Comparison of ENCODE assay signal across 30 mouse cellular contexts in the genomic region with DNA sequence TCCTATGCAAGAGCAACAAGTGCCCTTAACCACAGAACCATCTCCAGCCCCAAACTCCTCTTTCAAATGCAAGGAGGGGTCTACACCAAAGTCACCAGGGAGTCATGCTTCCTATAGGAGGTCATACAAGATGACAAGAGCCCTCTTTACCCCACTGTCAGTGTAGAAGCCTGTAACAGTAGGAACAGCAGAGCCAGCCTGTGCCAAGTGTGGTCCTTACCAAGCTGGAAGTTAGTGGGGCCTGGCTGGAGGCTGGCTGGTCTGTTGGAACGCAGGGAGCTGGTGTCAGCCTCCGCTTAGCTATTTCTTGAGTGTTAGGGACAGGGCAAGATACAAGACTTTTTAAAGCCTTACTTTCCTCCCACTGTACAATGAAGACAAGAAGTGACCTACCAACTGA. TPM values are rescaled to one million over a fixed set of nuclear protein-coding genes. Genes with fewer than 3 reads are reported as not detected.
DNase-seq lines count a peak whose midpoint lies in the region; ATAC-seq lines count a peak whose summit lies in the region.
"Had no signal": no experiment of that assay in that cellular context is flagged by ENCODE, and none has a peak within 500 bp of the region (broad histone marks: within the 10 kb centered on the region; RNA-seq: fewer than 3 reads in every experiment).

No protein-coding gene starts in this region.

- peak; percentile 32 for DNase-seq in forebrain, embryonic 11.5 days (ENCODE audit: low spot score)
- no peak for DNase-seq in heart, postnatal 4 days
- peak; percentile 47 for DNase-seq in intestine, embryonic 14.5 days (ENCODE audit: low spot score)
- DNase-seq in yolk sac, embryonic 10.5 days (ENCODE audit: low spot score), result no peak
- DNase-seq: adrenal gland, postnatal 10 days; adrenal gland, postnatal 36 days; B cell, adult 2 months; cerebellum, adult 18-20 months; cerebellum, adult 9-10 months; cerebellum, postnatal 14 days; gastrocnemius, postnatal 25 days; heart, postnatal 10 days; kidney, adult 11 months; kidney, adult 8-10 months had no signal

- no peaks in the 10 kb centered on the region for H3K4me1 ChIP-seq in forebrain, embryonic 11.5 days (replicated peaks; ENCODE audit: control insufficient read depth, insufficient read depth, low read length)
- H3K4me1 ChIP-seq in forebrain, embryonic 13.5 days, result 0 out of 2 replicates have a peak, but pooled peaks cover under 1% of the 10 kb centered on the region
- H3K4me1 ChIP-seq in heart, embryonic 13.5 days, result peaks cover 20% of the 10 kb centered on the region
- no peaks in the 10 kb centered on the region for H3K4me1 ChIP-seq in intestine, embryonic 14.5 days (replicated peaks; ENCODE audit: control insufficient read depth, insufficient read depth, low read length)
- H3K4me1 ChIP-seq in intestine, embryonic 16.5 days (ENCODE audit: control insufficient read depth, insufficient read depth, low read length), result 0 out of 2 replicates have a peak, but pooled peaks cover 3% of the 10 kb centered on the region
- H3K4me1 ChIP-seq: embryonic facial prominence, embryonic 12.5 days; hindbrain, embryonic 13.5 days had no signal

- no peak overlapping the region for H3K4me3 ChIP-seq in forebrain, embryonic 11.5 days (ENCODE audit: low read depth, low read length)
- H3K4me3 ChIP-seq in forebrain, embryonic 13.5 days, result no peak overlapping the region
- H3K4me3 ChIP-seq in heart, embryonic 13.5 days, result no peak overlapping the region
- no peak overlapping the region for H3K4me3 ChIP-seq in intestine, embryonic 14.5 days (ENCODE audit: low read depth, low read length)
- no peak overlapping the region for H3K4me3 ChIP-seq in intestine, embryonic 16.5 days (ENCODE audit: low read length)
- H3K4me3 ChIP-seq: embryonic facial prominence, embryonic 12.5 days; embryonic facial prominence, embryonic 15.5 days; hindbrain, embryonic 13.5 days had no signal

- H3K27ac ChIP-seq in forebrain, embryonic 11.5 days (ENCODE audit: low read depth, low read length), result no peak overlapping the region
- H3K27ac ChIP-seq in forebrain, embryonic 13.5 days, result no peak overlapping the region
- H3K27ac ChIP-seq in heart, embryonic 13.5 days (replicated peaks), result 0 out of 2 replicates have a peak overlapping the region, but pooled peaks have one; percentile 15
- no peak overlapping the region for H3K27ac ChIP-seq in intestine, embryonic 14.5 days (ENCODE audit: low read depth)
- no peak overlapping the region for H3K27ac ChIP-seq in intestine, embryonic 16.5 days (ENCODE audit: low read length)
- H3K27ac ChIP-seq: embryonic facial prominence, embryonic 12.5 days; embryonic facial prominence, embryonic 15.5 days; hindbrain, embryonic 13.5 days; hindbrain, postnatal 0 days had no signal

- H3K9me3 ChIP-seq in forebrain, embryonic 11.5 days (ENCODE audit: control insufficient read depth, low read length), result no peaks in the 10 kb centered on the region
- H3K9me3 ChIP-seq in forebrain, embryonic 13.5 days (replicated peaks), result no peaks in the 10 kb centered on the region; the same call in 1 of the 2 replicates
- H3K9me3 ChIP-seq in heart, embryonic 13.5 days, result peaks cover 9% of the 10 kb centered on the region
- 0 out of 2 replicates have a peak, but pooled peaks cover 3% of the 10 kb centered on the region for H3K9me3 ChIP-seq in intestine, embryonic 14.5 days (ENCODE audit: control insufficient read depth, low read length)
- no peaks in the 10 kb centered on the region for H3K9me3 ChIP-seq in intestine, embryonic 16.5 days (ENCODE audit: control insufficient read depth, low read length)
- H3K9me3 ChIP-seq: embryonic facial prominence, embryonic 12.5 days; embryonic facial prominence, embryonic 15.5 days; hindbrain, embryonic 13.5 days had no signal

- no peak for ATAC-seq in forebrain, embryonic 11.5 days (replicated peaks; ENCODE audit: low FRiP score)
- ATAC-seq in forebrain, embryonic 13.5 days, result no peak
- no peak for ATAC-seq in heart, embryonic 13.5 days (ENCODE audit: extremely low read depth, insufficient number of reproducible peaks, low FRiP score, low TSS enrichment)
- ATAC-seq in intestine, embryonic 14.5 days (replicated peaks; ENCODE audit: low FRiP score, low TSS enrichment, low read depth), result no peak
- no peak for ATAC-seq in intestine, embryonic 16.5 days
- ATAC-seq: forebrain, embryonic 14.5 days; hindbrain, postnatal 0 days; inflammation-experienced regulatory T-cells, adult 6 months; Patski had no signal

- H3K9ac ChIP-seq in forebrain, embryonic 11.5 days (ENCODE audit: low read length), result no peak overlapping the region
- H3K9ac ChIP-seq in forebrain, embryonic 13.5 days, result no peak overlapping the region
- no peak overlapping the region for H3K9ac ChIP-seq in heart, embryonic 13.5 days
- no peak overlapping the region for H3K9ac ChIP-seq in intestine, embryonic 14.5 days (ENCODE audit: low read length)
- no peak overlapping the region for H3K9ac ChIP-seq in intestine, embryonic 16.5 days (ENCODE audit: low read depth, low read length)
- H3K9ac ChIP-seq: embryonic facial prominence, embryonic 12.5 days; embryonic facial prominence, embryonic 15.5 days; hindbrain, embryonic 13.5 days had no signal

- WGBS in forebrain, embryonic 11.5 days, result 75% methylated on average over 2 of the region's 2 CpGs
- 78% methylated on average over 2 of the region's 2 CpGs for WGBS in forebrain, embryonic 13.5 days
- WGBS in heart, embryonic 13.5 days, result 61% methylated on average over 2 of the region's 2 CpGs
- WGBS in intestine, embryonic 14.5 days, result 73% methylated on average over 2 of the region's 2 CpGs
- 65% methylated on average over 2 of the region's 2 CpGs for WGBS in intestine, embryonic 16.5 days

- peaks cover 48% of the 10 kb centered on the region for H3K27me3 ChIP-seq in forebrain, embryonic 11.5 days (ENCODE audit: control insufficient read depth, insufficient read depth, low read length)
- peaks cover 83% of the 10 kb centered on the region for H3K27me3 ChIP-seq in forebrain, embryonic 13.5 days
- peaks cover 51% of the 10 kb centered on the region for H3K27me3 ChIP-seq in heart, embryonic 13.5 days (replicated peaks)
- H3K27me3 ChIP-seq in intestine, embryonic 14.5 days (replicated peaks; ENCODE audit: control insufficient read depth, insufficient read depth, low read length), result peaks cover 65% of the 10 kb centered on the region
- peaks cover 54% of the 10 kb centered on the region for H3K27me3 ChIP-seq in intestine, embryonic 16.5 days (replicated peaks; ENCODE audit: control insufficient read depth, insufficient read depth, low read length)
- H3K27me3 ChIP-seq: CH12.LX had no signal

- H3K36me3 ChIP-seq in forebrain, embryonic 11.5 days (ENCODE audit: control insufficient read depth, insufficient read depth, low read length), result no peaks in the 10 kb centered on the region
- H3K36me3 ChIP-seq in forebrain, embryonic 13.5 days (ENCODE audit: poor library complexity, severe bottlenecking), result no peaks in the 10 kb centered on the region
- peaks cover 65% of the 10 kb centered on the region for H3K36me3 ChIP-seq in heart, embryonic 13.5 days
- H3K36me3 ChIP-seq in intestine, embryonic 14.5 days (ENCODE audit: control insufficient read depth, insufficient read depth, low read length), result no peaks in the 10 kb centered on the region
- H3K36me3 ChIP-seq in intestine, embryonic 16.5 days (ENCODE audit: control insufficient read depth, insufficient read depth, low read length), result no peaks in the 10 kb centered on the region
- H3K36me3 ChIP-seq: embryonic facial prominence, embryonic 12.5 days; embryonic facial prominence, embryonic 15.5 days; G1E; hindbrain, embryonic 13.5 days had no signal

- no peak overlapping the region for H3K4me2 ChIP-seq in forebrain, embryonic 11.5 days (ENCODE audit: low read depth, low read length, severe bottlenecking)
- H3K4me2 ChIP-seq in forebrain, embryonic 13.5 days, result no peak overlapping the region
- H3K4me2 ChIP-seq in heart, embryonic 13.5 days, result no peak overlapping the region
- H3K4me2 ChIP-seq in intestine, embryonic 14.5 days (ENCODE audit: low read length), result no peak overlapping the region
- H3K4me2 ChIP-seq in intestine, embryonic 16.5 days (ENCODE audit: low read depth, low read length), result no peak overlapping the region
- H3K4me2 ChIP-seq: embryonic facial prominence, embryonic 12.5 days; embryonic facial prominence, embryonic 15.5 days; hindbrain, embryonic 13.5 days had no signal

RNA-seq across cellular contexts. Expression of a gene that starts 11.0 kb away (rescaled TPM):
- not detected in 2 replicates for polyA plus RNA-seq in forebrain, embryonic 11.5 days (2014; fragmentation: Nextera tagmentation; extraction: Ambion mirVana)
- 0.53 TPM in 1 of 2 replicates, not detected in the other for polyA plus RNA-seq in forebrain, embryonic 13.5 days (2015; fragmentation: Nextera tagmentation; extraction: Ambion mirVana)
- 136 and 142 TPM in 2 replicates for polyA plus RNA-seq in heart, embryonic 13.5 days (2015; fragmentation: Nextera tagmentation; extraction: Ambion mirVana)
- total RNA-seq in heart, postnatal 4 days (2021), result 100 to 1,000 TPM; 123 to 128 TPM
- polyA plus RNA-seq in intestine, embryonic 14.5 days (2014; fragmentation: Nextera tagmentation; extraction: Ambion mirVana), result 0.11 TPM in 1 of 2 replicates, not detected in the other
- 0.09 TPM in 1 of 2 replicates, not detected in the other for polyA plus RNA-seq in intestine, embryonic 16.5 days (2015; fragmentation: Nextera tagmentation; extraction: Ambion mirVana)
- total RNA-seq: adrenal gland, adult 18-20 months; adrenal gland, postnatal 10 days; adrenal gland, postnatal 36 days; CH12.LX; G1E; gastrocnemius, adult 8-10 months; gastrocnemius, postnatal 25 days; hematopoietic stem cell, adult 5-6 weeks; hindbrain, postnatal 0 days had no signal
- polyA plus RNA-seq: forebrain, embryonic 14.5 days; G1E; gonadal fat pad, adult 2 months; hindbrain, postnatal 0 days; inflammation-experienced regulatory T-cells, adult 6 months; Patski had no signal

RNA-seq across cellular contexts. Expression of a gene that starts 52.9 kb away (rescaled TPM):
- 46.1 and 49.7 TPM in 2 replicates for polyA plus RNA-seq in forebrain, embryonic 11.5 days (2014; fragmentation: Nextera tagmentation; extraction: Ambion mirVana)
- 50.6 and 59.0 TPM in 2 replicates for polyA plus RNA-seq in forebrain, embryonic 13.5 days (2015; fragmentation: Nextera tagmentation; extraction: Ambion mirVana)
- polyA plus RNA-seq in heart, embryonic 13.5 days (2015; fragmentation: Nextera tagmentation; extraction: Ambion mirVana), result 56.6 and 60.5 TPM in 2 replicates
- total RNA-seq in heart, postnatal 4 days (2021), result 10 to 100 TPM; 41.4 to 43.0 TPM
- 44.3 and 51.2 TPM in 2 replicates for polyA plus RNA-seq in intestine, embryonic 14.5 days (2014; fragmentation: Nextera tagmentation; extraction: Ambion mirVana)
- polyA plus RNA-seq in intestine, embryonic 16.5 days (2015; fragmentation: Nextera tagmentation; extraction: Ambion mirVana), result 47.6 and 52.0 TPM in 2 replicates

Comparison
In these comparisons a context has a peak if more than half of its experiments do, and no peak if none do; other contexts are left out.
1. DNase-seq: peak in forebrain, embryonic 11.5 days (single experiment) and intestine, embryonic 14.5 days (single experiment); none in heart, postnatal 4 days (single experiment) and yolk sac, embryonic 10.5 days (single experiment).
2. RNA of a gene that starts 11.0 kb away (polyA plus RNA-seq): 136 to 142 TPM in heart, embryonic 13.5 days; 0.11 TPM in intestine, embryonic 14.5 days, 0.09 TPM in intestine, embryonic 16.5 days, not detected in forebrain, embryonic 11.5 days and 0.53 TPM in forebrain, embryonic 13.5 days; every median in the first group is over 10 times any median in the second.